Mouse (Mus musculus) spleen, adult 12 weeks (tissue): ENCODE measurements around the gene Lrrc41.

Experiments
- DNase-seq: peaks from one replicate; pipeline ENCODE4 v3.0.0; 2022; ENCODE audit warnings: low spot score

Lrrc41 gene

DNA sequence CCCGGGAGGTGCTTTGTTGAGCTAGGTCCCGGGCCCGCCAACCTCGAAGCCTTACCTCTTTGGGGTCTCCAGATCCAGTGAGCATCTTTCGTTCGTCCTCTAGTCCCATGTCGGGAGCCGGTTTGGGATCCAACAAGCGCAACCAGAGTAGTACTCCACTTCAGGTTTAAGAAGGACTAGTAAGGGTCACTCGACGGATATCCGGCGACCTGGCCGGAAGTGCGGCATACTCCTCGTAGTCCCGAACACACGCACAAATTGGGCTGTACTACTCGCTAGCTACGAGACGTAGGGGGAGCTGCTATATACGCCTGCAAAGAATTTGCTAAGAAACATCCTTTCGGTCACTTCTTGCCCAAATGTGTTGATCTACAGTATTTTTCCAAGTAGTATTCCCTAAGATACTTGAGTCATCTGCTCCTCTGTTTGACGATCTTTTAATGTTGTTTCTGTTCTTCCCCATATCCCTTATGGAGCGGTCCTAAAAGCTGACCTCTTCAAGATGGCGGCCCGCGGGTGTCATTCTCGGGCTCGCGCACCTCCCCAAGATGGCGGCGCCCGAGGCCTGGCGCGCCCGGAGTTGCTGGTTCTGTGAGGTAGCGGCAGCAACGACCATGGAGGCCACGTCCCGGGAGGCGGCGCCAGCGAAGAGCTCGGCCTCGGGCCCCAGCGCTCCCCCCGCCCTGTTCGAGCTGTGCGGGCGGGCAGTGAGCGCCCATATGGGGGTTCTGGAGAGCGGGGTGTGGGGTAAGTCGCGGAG lies at the start of gene Lrrc41, which contains the start of gene Uqcrh:
Gene Lrrc41 (plus strand): TSS at position 409 of the 760 bp plus-strand sequence.
Gene Uqcrh (minus strand): TSS at position 211 of the 760 bp plus-strand sequence.
- DNase-seq: peak; percentile 88

DNA sequence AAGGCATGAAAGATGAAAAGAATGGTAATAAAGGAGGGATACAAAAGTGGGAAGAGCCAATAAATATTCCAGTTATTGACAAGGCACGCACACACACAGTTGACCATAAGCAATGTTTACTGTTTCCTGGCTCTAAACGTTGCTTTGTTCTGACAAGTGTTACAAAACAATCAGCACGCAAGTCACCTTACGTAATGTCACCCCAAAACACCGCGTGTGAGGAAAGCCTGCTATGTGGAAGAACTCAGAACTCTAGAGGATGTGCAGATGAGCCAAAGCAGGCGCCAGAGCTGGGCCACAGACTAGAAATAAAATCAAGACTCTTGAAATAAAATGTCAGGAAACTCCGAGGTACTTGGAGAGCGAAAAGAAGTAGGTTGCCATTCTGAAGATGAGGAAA lies 42.2 kb upstream of the Lrrc41 start:
- DNase-seq: no peak

DNA sequence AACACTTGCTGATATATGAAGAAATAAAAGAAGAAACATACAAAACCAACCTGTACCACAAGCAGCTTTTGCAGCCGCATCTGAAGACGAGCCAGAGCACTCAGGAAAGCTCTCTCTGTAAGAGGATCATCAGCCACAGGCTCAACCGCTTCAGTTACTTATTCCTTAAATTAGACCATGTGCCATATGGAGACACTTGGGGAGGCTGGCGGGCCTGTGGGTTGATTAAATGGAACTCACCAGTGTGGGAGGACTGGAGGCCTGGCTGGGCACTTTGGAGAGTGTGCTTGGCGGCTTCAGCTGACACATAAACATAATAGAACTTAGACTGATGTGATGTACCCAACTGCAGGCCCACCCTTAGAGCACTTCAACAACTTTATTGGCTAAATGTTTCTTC lies 41.7 kb upstream of the Lrrc41 start:
- DNase-seq: no peak

DNA sequence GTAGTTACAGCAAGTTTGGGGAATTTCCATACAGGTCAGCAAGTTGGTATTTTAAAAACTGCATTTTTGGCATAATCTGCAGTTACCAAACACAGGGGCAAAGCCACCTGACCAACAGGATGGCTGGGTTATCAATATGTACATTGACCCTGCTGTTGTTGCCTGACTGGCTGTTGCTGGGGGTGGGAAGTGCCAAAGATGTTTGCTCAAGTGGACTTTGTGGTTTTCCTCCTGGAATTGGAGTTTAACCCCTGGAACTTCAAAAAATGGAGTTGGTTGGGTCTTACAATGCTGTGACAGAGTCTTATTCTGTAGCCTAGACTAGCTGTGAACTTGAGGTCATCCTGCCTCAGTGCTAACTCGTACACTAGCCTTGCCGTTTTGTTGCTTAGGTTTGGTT lies 34.6 kb upstream of the Lrrc41 start:
- no peak for DNase-seq

DNA sequence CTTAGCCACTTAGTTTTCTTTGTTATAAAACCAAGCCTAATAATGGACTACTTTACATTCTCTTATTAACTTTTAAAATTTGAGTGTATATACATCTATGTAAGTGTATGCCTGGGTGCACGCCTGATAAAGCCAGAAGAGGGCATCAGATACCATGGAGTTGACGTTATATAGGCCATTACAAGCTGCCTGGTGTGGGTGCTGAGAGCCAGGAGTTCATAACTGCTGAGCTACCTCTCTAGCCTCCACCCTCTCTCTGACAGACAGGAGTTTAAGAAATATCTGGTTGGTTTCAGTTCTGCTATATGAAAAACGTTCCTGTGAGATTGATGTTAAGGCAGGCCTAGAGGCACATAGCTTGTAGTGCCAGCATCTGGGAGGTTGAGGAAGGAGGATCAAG lies 32.9 kb upstream of the Lrrc41 start:
- no peak for DNase-seq

DNA sequence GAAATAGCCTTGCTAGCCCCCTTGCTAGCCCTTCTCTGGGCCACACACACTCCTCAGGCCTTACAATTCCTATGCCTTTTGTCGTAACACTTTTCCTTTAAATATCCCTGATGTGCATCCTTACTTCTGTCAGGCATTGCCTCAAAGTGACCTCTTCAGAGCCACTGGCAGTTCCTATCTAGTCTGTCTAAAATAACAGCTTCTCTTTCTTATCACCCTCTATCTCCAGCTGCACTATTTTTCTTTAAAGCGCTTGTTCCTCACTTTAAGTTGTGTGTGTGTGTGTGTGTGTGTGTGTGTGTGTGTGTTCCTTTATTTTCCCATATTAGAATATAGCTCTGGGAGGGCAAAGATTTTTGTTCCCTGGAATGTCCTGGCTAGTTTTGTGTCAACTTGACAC lies 28.5 kb upstream of the Lrrc41 start:
- no peak for DNase-seq

DNA sequence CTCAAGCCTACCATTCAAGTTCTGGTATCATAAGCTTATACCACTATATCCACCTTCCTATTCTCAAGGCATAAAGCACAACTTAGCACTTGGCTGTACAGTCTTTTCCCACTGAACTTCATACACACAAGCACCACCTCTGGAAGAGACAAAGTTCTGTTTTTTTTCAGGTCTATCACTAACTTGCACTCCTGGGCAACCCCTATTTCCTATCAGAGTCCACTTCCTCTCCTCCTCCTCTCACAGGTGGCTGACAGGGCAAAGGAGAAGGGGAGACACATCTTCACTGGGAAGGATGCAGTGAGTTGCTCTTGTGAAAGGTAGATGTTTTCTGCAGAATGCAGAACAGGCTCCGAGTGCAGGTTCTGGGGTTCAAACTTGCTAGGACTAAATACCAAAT lies 27.4 kb upstream of the Lrrc41 start:
- no peak for DNase-seq

DNA sequence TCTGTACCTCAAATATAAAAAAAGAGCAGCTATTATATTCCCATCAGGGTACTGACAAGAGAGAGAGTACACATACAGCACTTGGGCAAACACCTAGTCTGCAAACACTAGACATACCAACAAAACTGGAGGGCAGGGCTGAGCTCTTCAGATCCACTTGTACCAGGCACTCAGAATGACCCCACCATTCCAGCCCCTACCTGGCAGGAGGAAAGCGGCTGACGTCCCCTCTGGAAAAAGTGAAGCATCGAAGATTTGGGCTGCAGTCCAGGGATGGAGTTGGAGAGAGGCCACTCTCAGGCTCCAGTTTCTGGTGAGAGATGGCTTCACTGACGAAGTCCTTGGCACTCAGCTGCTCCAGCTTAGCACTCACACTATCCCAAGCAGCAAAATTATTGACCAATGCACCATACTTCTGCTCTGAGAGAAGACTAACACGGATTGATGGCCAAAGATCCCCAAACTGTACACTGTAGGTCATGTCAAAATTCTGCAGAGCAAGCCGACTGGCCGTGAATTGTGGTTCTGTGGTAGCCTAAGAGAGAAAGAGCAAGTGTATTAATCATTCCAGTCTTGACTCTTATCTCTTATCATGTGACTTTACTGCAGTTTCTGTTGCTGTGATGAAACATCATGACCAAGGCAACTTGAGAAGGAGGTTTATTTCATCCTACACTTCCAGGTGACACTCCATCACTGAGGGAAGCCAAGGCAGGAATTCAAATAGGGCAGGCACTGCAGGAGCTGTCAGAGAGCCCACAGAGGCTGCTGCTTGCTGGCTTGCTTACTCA lies 26.7 kb upstream of the Lrrc41 start:
- no peak for DNase-seq

DNA sequence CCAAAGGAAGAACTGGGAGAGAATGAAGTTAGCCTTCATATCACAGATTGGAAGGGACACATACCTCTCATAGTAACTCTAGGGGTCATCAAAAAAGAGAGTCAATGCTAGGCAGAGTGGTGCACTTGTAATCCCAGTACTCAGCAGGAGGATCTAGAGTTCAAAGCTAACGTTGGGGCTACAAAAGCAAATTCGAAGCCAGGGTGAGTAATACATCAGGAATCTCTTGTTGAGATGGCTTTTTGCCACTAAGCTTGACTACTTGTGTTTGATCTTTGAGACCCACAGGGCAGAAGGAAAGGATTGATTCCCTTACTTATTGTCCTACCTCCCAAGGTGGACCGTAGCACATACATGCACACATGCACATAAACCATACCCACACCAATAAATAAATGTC lies 25.9 kb upstream of the Lrrc41 start:
- DNase-seq: no peak

DNA sequence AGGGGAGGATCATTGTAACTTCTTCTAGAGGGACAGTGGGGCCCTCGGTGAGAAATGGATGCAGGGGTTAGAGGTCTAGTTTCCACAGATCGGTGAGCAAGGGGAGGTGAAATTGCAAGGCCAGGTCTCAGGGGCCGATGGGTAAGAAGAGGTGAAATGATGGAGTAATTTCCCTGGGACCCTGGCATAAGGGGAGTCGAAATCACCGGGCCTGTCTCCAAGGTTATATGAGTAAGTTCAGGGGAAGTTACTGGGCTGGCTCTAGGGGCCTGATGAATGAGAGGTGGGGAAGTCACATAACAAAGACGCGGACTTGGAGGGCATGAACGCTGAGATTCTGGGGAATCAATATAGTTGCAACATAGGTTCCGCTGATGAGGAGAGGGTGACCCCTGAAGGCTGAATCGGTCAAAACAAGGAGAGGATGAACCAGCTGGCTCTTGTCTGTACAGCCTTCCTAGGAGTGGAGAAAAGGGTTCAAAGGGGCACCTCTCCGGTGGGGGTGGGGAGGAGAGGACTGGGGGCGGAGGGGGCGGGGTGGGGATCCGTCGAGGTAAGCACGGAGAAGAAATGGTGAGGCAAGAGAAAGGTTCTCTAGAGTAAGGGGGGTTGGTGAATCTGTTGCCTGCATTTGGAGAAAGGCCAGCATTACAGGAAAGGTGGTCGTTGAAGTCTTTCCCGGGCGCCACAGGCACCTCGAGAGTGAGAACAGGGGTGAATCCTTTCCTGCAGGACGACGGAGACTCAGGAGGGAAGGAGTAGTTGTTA lies 22.4 kb upstream of the Lrrc41 start:
- DNase-seq: peak; percentile 8

DNA sequence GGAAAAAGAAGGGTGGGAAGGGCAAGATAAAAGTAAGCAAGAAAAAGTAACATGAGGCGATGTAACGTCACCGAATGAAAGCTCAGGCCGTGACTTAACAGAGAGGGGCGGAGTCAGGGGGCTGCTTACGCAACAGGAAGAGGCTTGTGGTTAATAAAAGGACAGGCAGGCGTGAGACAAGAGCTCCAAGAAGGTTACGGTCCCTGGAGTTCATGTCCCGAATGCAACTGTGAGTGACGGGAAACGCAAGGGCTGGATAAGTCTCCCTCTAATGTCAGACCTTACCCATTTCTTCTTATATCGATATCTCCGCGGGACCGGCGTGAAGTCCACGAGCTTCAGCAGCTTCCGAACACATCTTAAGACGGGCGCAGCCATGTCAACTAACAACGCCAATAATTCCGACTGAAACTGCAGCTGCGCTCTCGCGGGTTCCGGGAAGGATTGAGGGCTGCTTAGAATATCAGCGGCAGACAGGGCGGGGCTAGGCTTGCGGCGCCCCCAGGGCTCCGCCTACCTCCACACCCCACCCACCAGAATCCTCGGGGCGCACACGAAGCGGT lies 21.6 kb upstream of the Lrrc41 start, which contains the start of gene Nsun4:
Gene Nsun4 (minus strand): TSS at position 478 of the 563 bp plus-strand sequence.
- peak; percentile 81 for DNase-seq

DNA sequence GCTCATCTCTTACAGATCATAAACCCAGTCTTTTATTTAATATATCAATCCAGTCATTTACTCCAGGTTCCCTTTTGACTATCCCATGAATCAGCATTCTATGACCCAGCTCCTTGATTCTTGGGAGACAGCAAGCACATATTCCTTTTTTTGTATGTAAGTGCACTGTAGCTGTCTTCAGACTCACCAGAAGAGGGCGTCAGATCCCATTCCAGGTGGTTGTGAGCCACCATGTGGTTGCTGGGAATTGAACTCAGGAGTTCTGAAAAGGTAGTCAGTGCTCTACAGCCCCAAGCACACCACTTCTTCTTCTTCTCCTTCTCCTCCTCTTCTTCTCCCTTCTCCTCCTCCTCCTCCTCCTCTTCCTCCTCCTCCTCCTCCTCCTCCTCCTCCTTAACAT lies 17.5 kb upstream of the Lrrc41 start:
- no peak for DNase-seq

DNA sequence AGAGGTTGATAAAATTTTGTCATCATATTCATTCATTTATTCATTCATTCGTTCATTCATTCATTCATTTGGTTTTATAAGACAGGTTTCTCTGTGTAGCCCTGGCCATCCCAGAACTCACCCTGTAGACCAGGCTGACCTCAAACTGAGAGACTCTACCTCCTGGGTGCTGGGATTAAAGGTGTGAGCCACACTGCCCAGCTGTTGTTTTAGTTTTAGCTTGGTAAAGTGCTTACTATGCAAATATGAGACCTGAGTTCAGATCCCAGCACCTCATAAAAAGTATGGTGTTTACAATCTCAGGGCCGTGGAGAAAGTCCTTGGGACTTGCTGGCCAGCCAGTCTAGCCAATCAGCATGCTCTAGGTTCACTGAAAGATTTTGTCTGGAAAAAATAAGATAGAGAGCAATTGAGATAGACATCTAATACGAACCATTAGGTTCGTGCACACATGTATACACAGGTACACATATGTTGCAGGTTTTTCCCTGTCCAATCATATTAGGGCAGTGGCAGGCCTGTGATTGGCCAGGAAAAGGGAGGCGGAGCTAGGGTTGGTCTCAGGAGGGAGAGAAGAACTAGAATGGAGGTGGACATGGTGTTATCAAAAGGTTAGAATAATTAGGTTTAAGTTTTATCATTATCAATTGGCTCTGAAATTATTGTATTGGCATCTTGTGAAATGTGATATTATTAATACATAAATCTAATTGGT lies 15.9 kb upstream of the Lrrc41 start:
- no peak for DNase-seq

DNA sequence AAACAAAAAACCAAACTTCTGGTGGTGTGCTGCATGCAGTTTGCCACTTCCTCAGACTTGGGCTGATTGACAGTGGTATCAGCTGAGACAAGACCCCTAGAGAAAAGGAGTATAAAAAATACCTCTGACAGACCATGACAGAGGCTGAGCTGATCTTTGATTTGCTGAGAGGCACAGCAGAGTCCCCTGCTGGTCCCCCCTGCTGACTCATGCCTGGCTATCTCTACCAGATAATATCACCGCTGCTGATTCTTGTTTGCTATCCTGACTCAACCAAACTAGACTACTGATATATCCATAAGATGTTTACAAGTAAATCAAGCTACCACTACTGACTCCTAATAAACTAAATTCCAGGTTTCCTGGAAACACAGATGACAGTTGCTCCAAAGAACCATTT lies 11.2 kb upstream of the Lrrc41 start:
- DNase-seq: no peak

DNA sequence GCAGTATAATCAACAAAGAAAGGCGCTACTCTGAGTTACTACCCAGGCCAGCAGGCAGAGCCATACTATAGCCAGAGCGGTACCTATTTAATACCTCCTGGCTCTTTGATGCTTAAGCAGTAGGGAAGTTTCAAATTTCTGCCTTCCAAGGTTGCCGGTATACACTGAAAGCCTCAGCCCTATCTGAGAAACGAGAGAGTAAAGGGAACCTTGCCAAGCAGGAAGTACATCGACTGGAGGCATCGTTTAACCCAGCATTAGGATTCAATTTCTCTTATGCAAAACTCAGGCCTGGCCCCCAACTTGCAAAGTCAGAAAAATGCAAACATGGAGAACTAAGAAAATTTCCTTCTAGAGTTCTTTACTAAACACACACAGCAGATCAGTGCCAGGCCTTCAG lies 5.0 kb upstream of the Lrrc41 start:
- DNase-seq: no peak

DNA sequence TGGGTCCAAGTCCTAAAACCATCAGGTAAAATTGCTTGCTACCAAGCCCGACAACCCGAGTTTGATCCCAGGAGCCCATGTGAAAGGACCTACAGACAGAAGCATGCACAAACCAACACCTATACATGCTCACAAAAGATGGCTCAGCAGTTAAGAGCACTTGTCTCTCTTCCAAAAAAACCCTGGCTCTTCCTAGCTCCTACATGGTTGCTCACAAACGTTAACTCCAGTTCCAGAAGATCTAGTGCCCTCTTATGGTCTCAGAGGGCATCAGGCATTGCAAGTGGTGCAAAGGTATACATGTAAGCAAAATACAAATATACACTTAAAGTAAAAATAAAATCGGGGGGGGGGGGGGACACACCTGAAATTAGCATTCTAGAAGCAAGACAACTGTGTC lies 1.9 kb upstream of the Lrrc41 start:
- no peak for DNase-seq

DNA sequence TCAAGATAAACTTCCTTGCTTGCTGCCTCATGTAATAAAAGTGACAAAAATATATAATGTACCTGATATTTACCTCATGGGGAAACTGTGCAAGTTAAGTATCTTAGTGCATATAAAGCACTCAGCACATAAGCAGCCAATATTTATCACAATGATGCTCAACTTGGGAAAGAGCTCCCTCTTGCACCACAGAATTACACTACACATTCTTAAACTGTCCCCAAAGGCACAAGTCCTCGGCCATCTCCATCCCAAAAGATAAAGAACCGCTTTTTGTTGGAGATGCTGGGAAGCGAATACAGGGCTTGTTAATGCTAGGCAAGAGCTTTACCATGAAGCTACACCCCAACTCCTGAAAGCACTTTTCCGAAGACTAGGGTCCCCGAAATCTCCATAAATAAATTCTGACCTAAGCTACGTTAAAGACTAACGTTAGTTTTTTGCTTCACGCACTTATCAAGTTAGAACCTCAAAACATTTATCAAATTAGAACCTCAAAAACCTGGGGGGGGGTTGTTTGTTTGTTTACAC lies 859 bp upstream of the Lrrc41 start:
- no peak for DNase-seq

DNA sequence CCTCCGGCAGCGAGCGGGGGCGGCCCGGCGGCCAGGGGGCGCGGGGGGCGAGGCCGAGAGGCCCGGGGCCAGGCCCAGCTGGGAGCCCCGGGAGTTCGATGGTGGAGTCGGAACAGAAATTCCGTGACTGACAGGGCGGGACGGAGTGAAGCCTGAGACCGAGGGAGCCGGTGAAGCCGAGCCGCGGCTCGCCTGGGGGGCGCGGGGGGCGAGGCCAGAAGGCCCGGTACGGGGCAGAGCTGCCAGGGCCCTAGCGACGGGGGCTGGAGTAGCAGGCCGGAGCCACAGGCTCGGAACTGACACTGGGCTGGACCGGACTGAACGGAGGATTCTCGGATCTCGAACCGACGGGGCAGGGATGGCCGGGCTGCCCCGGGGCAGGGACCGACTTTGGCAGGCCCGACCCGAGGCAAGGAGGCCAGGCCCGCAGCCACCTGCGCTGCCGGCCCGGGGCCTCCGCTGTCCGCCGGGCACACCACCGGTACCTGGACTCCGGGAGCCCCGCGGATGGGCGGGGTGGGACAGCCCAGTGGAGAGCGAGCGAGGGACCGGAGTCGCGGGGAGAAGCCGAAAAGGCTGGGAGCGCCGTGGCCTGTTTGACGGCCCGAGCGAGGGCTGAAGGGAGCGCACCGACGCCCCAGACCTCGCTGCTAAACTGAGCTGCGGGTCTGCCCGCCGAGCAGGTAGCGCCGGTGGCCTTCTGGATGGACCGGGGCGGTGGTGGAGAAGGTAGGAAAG lies 731 bp downstream of the Lrrc41 start:
- peak; percentile 72 for DNase-seq

DNA sequence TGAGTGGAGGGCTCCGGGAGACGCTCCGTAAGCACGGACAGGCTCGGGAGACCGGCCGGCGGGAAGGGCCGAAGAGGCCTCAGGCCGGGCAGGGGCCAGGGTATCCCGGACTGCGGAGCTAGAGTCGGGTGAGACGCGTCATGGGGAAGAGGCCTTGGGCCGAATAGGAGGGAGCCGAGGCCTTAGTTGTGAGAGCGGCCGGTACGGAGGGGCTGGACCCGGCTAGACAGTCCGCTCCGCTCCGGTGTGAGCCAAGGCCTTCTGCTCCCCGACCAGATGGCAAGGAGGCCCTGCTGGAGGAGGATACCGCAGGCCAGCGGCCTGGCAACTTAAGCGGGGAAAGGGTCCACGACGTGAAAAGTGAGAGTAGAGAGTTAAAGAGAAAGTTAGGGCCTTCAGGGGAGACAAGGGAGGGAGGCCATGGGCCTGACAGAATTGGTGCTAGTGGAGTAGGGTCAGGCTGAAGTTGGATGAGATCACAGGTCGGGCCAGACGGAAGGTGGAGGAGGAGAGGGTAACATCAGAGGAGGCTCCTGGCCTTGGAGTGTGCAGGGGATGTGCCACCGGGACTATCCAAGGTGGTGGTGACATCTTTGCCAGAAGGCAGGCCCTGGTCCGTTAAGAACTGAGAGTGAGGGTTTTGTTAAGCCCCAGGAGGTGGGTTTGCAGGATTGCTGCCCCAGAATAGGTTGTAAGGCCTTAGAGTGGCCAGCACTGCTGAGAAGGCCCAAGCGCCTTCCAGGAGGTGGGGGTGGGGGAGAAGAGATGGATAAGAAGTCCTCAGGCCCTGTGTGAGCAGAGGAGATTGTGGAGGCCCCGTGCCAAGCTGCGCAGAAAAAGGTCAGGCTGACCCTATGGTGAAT lies 1.5 kb downstream of the Lrrc41 start:
- no peak for DNase-seq
